Mouse (Mus musculus): ENCODE measurements around the gene Cpa2. TPM values are rescaled to one million over a fixed set of nuclear protein-coding genes. Genes with fewer than 3 reads are reported as not detected.

Gene Cpa2
- total RNA-seq (2014; fragmentation: Nextera tagmentation) (not detected in 2 replicates), total RNA-seq (2017) (0.23 TPM in 1 of 2 replicates, not detected in the other), polyA plus RNA-seq (2012) (not detected in 2 replicates)

DNA sequence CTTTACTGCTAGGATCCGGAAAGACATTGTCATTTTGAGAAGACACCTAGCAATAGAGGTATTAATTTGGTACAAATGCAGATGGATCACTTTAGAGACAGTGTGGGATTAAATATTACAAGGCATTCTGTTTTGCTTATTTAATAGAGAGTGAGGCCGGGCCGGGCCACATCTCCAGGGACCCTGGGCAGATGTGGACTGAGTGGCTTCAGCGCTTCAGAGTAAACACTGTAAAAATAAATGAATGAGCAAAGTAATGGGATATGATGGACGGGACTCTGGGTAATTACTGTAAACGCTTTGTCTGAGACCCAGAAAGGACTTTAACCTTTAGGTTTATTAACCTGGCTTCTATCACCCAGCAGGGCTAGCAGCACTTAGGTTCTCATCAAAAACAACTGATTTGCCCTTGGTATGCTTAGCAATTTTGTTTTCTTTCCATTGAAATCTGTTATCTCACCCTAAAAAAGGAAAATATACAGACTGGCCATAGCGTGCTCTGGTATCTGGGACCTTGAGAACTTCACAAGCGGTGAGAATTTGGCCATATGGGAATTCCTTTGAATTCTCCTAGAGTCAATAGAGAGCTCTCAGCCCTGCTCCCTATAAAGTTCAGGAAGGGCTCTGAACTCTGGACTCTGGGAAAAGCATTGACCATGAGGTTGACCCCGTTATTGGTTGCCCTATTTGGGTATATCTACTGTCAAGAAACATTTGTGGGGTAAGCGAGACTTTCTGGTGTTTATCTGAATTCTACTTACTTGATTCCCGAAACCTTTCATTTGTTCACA lies at the start of gene Cpa2:
Cpa2 (plus strand) TSS at position 574 of the 791 bp plus-strand sequence.
- H3K9me3 ChIP-seq (replicated peaks): no peaks in the 10 kb centered on the region
- H3K4me3 ChIP-seq (ENCODE audit: low read depth, low read length): no peak within 1 kb of the TSS
- TF ChIP-seq CTCF (IDR thresholded peaks at IDR 0.05; ENCODE audit: low read depth, low read length): no peak
- no peaks in the 10 kb centered on the region for H3K36me3 ChIP-seq (replicated peaks)
- no peaks in the 10 kb centered on the region for H3K4me1 ChIP-seq (ENCODE audit: insufficient read depth, low read depth, low read length)
- ATAC-seq (ENCODE audit: extremely low read depth, insufficient number of reproducible peaks, low FRiP score, poor library complexity, severe bottlenecking) (no peak), DNase-seq (ENCODE audit: low spot score) (no peak)
- peaks cover 39% of the 10 kb centered on the region for H3K27me3 ChIP-seq (ENCODE audit: insufficient read depth, low read length)

DNA sequence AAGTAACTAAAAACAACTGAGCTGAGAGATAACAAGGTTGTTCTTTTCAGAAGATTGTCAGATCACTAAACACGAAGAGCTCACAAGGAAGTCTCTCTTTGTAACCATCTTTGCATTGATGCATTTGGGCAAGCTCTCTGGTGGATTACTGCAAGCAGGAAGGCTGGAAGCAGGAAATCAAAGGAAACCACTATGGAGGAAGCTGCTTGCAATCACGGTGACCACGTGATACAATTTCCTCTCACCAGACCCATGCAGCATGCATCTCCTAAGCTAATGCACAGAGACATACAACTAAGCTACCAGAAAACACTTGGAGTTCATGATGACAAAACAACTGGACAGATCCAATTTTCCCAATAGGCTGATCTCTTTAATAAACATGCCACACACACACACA lies 42.3 kb upstream of the Cpa2 start:
- H3K4me1 ChIP-seq (ENCODE audit: insufficient read depth, low read depth, low read length): peaks cover 28% of the 10 kb centered on the region

DNA sequence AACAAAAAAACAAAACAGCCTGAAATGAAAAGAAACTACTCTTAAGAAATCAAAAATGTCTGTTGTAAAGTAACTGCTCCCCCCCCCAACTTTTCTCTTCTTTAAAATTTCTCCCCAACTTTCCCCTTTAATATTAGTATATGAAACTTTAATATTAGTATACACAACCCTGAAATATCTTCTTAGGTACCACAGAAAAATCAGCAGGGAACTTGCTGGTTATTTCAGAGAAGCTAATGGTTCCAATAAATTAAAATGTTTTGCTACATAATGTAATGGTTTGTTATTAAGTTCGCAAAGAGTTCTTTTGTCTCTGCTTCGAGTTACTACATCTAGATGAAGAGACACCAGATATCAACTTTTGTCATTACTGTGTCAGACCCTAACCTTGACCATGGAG lies 32.6 kb upstream of the Cpa2 start:
- TF ChIP-seq TAL1 (conservative IDR thresholded peaks at IDR 0.05; ENCODE audit: low read depth, low read length) (no peak), GATA1 (IDR thresholded peaks at IDR 0.05; ENCODE audit: borderline replicate concordance, low read length) (no peak), CTCF (IDR thresholded peaks at IDR 0.05; ENCODE audit: low read depth, low read length) (no peak), POLR2AphosphoS5 (IDR thresholded peaks at IDR 0.05; ENCODE audit: insufficient replicate concordance, low read depth, low read length) (no peak), GATA2 (IDR thresholded peaks at IDR 0.05; ENCODE audit: borderline replicate concordance, low read depth, low read length) (no peak)
- H3K36me3 ChIP-seq (replicated peaks): peaks cover 34% of the 10 kb centered on the region
- H3K4me3 ChIP-seq (ENCODE audit: low read depth, low read length): peak overlapping the region; percentile 75
- H3K27me3 ChIP-seq (ENCODE audit: insufficient read depth, low read length): no peaks in the 10 kb centered on the region; the same call in 1 of the 2 replicates
- H3K9me3 ChIP-seq (replicated peaks): no peaks in the 10 kb centered on the region
- no peak for DNase-seq (ENCODE audit: low spot score)
- H3K4me1 ChIP-seq (ENCODE audit: insufficient read depth, low read depth, low read length): peaks cover 39% of the 10 kb centered on the region
- ATAC-seq (ENCODE audit: extremely low read depth, insufficient number of reproducible peaks, low FRiP score, poor library complexity, severe bottlenecking): no peak

More for the DNA sequence above, 42.3 kb upstream of the Cpa2 start:
- Histone ChIP-seq H3K27me3 (ENCODE audit: insufficient read depth, low read length) (no peaks in the 10 kb centered on the region), H3K9me3 (replicated peaks) (no peaks in the 10 kb centered on the region), H3K4me3 (ENCODE audit: low read depth, low read length) (no peak overlapping the region), H3K36me3 (replicated peaks) (peaks cover 82% of the 10 kb centered on the region)
- DNase-seq (ENCODE audit: low spot score): no peak
- no peak for TF ChIP-seq POLR2AphosphoS5 (IDR thresholded peaks at IDR 0.05; ENCODE audit: insufficient replicate concordance, low read depth, low read length)
- TF ChIP-seq GATA2 (IDR thresholded peaks at IDR 0.05; ENCODE audit: borderline replicate concordance, low read depth, low read length): no peak
- TF ChIP-seq TAL1 (conservative IDR thresholded peaks at IDR 0.05; ENCODE audit: low read depth, low read length): no peak
- no peak for TF ChIP-seq GATA1 (IDR thresholded peaks at IDR 0.05; ENCODE audit: borderline replicate concordance, low read length)
- no peak for TF ChIP-seq CTCF (IDR thresholded peaks at IDR 0.05; ENCODE audit: low read depth, low read length)
- ATAC-seq (ENCODE audit: extremely low read depth, insufficient number of reproducible peaks, low FRiP score, poor library complexity, severe bottlenecking): no peak

DNA sequence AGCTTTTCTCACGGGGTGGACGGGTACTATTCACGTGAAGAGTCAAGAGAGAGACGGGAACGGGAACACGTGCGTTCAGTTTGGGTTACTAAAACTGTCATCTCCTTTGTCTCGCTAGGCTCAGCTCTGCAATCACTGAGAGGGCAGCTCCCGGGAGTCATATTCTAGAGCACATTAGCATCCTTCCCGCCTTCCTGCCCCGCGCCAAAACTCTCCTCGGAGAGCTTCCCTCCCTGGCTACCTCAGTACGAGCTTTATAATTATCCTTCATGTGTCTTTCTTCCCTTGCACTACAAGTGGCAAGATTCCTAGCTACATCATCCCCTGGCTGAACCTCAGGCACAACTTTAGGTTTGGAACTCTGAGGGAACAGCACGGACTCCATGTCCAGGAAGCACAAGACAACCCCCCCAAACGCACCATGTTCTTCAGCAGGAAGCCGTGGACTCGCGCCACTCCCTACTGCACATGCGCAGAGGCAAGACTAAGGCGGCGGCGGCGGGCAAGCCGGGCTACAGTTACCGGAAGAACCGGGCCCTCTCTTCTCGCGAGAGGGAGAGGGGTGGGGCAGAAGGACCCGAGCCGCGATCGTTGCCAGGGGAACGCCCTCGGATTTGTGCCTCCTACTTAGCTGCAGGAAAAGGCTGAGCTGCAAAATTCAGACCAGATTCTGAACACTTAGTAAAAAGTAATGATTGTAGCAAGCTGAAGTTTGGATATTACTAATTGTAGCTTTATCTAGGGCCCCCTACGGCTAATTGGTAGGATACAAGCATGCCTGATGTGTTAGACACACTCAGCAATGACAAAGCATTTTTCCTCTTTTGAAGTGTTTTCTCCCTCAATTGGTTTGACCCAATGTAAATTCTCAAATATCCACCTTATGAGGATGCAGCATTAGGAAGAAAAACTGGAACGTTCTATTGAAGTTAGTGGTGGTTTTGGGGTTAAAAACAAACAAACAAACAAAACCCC lies 31.8 kb upstream of the Cpa2 start, which contains the start of the genes Tmem209 and Ssmem1:
Tmem209 (minus strand) TSS at position 519 of the 975 bp plus-strand sequence.
Ssmem1 (plus strand) TSS at position 585 of the 975 bp plus-strand sequence.
- DNase-seq (ENCODE audit: low spot score): peak; percentile 90
- peak; percentile 90 for ATAC-seq (ENCODE audit: extremely low read depth, insufficient number of reproducible peaks, low FRiP score, poor library complexity, severe bottlenecking)
- TF ChIP-seq POLR2AphosphoS5 (IDR thresholded peaks at IDR 0.05; ENCODE audit: insufficient replicate concordance, low read depth, low read length): peak; percentile 65; the same call in 1 of the 2 replicates
- TF ChIP-seq TAL1 (conservative IDR thresholded peaks at IDR 0.05; ENCODE audit: low read depth, low read length): no peak
- TF ChIP-seq GATA2 (IDR thresholded peaks at IDR 0.05; ENCODE audit: borderline replicate concordance, low read depth, low read length): no peak
- Histone ChIP-seq H3K27me3 (ENCODE audit: insufficient read depth, low read length) (peaks cover 2% of the 10 kb centered on the region; the same call in 1 of the 2 replicates), H3K4me3 (ENCODE audit: low read depth, low read length) (peak within 1 kb of the TSS; percentile 75), H3K9me3 (replicated peaks) (no peaks in the 10 kb centered on the region), H3K4me1 (ENCODE audit: insufficient read depth, low read depth, low read length) (peaks cover 34% of the 10 kb centered on the region), H3K36me3 (replicated peaks) (peaks cover 28% of the 10 kb centered on the region)

DNA sequence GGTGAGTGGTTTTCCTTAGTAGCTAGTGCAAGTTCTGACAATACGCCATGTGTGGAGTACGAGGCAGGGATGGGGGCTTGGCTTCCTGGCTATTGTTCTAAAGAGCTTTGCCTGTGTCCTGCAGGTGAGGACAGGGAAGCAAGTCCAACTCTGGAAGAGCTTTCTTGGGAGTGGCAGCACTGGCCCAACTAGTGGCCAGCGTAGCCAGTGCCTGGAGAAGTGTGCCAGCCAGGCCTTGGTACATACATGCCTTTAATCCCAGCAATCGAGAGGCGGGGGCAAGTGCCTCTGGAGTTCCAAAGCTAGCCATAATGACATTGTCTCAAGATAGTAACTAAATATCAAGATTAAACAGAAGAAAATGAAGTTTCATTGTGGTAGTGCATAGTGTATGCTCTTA lies 31.1 kb upstream of the Cpa2 start:
- H3K4me1 ChIP-seq (ENCODE audit: insufficient read depth, low read depth, low read length): peaks cover 29% of the 10 kb centered on the region
- H3K36me3 ChIP-seq (replicated peaks): peaks cover 22% of the 10 kb centered on the region
- DNase-seq (ENCODE audit: low spot score) (no peak), ATAC-seq (ENCODE audit: extremely low read depth, insufficient number of reproducible peaks, low FRiP score, poor library complexity, severe bottlenecking) (no peak)
- TF ChIP-seq GATA1 (IDR thresholded peaks at IDR 0.05; ENCODE audit: borderline replicate concordance, low read length) (no peak), TAL1 (conservative IDR thresholded peaks at IDR 0.05; ENCODE audit: low read depth, low read length) (no peak), GATA2 (IDR thresholded peaks at IDR 0.05; ENCODE audit: borderline replicate concordance, low read depth, low read length) (no peak), POLR2AphosphoS5 (IDR thresholded peaks at IDR 0.05; ENCODE audit: insufficient replicate concordance, low read depth, low read length) (no peak), CTCF (IDR thresholded peaks at IDR 0.05; ENCODE audit: low read depth, low read length) (no peak)
- no peaks in the 10 kb centered on the region for H3K9me3 ChIP-seq (replicated peaks)
- H3K27me3 ChIP-seq (ENCODE audit: insufficient read depth, low read length): peaks cover 2% of the 10 kb centered on the region; the same call in 1 of the 2 replicates
- peak overlapping the region; percentile 75; the same call in 1 of the 2 replicates for H3K4me3 ChIP-seq (ENCODE audit: low read depth, low read length)

- Histone ChIP-seq H3K27me3 (ENCODE audit: insufficient read depth, low read length) (peaks cover 13% of the 10 kb centered on the region), H3K4me1 (ENCODE audit: insufficient read depth, low read depth, low read length) (peaks cover 10% of the 10 kb centered on the region), H3K36me3 (replicated peaks) (no peaks in the 10 kb centered on the region), H3K4me3 (ENCODE audit: low read depth, low read length) (no peak overlapping the region), H3K9me3 (replicated peaks) (no peaks in the 10 kb centered on the region)
- no peak for ATAC-seq (ENCODE audit: extremely low read depth, insufficient number of reproducible peaks, low FRiP score, poor library complexity, severe bottlenecking)
- no peak for DNase-seq (ENCODE audit: low spot score)
- TF ChIP-seq GATA2 (IDR thresholded peaks at IDR 0.05; ENCODE audit: borderline replicate concordance, low read depth, low read length): no peak
- no peak for TF ChIP-seq GATA1 (IDR thresholded peaks at IDR 0.05; ENCODE audit: borderline replicate concordance, low read length)
- TF ChIP-seq CTCF (IDR thresholded peaks at IDR 0.05; ENCODE audit: low read depth, low read length): no peak
- no peak for TF ChIP-seq POLR2AphosphoS5 (IDR thresholded peaks at IDR 0.05; ENCODE audit: insufficient replicate concordance, low read depth, low read length)
- no peak for TF ChIP-seq TAL1 (conservative IDR thresholded peaks at IDR 0.05; ENCODE audit: low read depth, low read length)
Observed at GRCm38 (mm10) chr6:30514242-30514641, 27.1 kb upstream of the Cpa2 start.
